Mouse (Mus musculus): Measurements from ENCODE around the gene Akr1e1.
"Not testable (repeated sequence)": the region's sequence is repeated elsewhere in the genome, so short reads cannot be mapped to it uniquely, and the experiment has no call there.

The Akr1e1 gene

DNA sequence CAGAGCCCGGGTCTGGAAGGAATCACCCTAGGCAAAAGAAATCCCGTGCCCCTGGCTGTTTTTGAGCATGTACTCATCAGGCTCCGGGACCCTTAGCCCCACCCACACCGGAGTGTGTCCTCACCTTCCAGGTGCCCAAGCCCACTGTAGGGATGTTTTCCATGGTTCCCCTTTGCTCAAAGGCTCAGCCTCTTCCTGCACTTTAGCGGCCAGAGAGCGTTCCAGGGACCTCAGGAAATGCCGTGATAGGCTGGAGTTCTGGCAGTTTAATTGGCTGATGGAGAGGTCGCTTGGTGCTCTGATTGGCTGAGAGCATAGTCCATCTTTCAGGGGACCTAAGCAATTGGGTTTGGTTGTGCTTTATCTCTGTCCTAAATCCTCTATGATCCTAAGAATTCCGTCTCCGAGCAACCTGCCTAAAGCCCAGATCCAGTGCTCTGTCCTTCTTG is at the start of gene Akr1e1:
Gene Akr1e1, minus strand, starts transcription at position 214 of the 449 bp plus-strand sequence.
- DNase-seq (ENCODE audit: low spot score in 2 of 2): peak; percentile 22 to 31

DNA sequence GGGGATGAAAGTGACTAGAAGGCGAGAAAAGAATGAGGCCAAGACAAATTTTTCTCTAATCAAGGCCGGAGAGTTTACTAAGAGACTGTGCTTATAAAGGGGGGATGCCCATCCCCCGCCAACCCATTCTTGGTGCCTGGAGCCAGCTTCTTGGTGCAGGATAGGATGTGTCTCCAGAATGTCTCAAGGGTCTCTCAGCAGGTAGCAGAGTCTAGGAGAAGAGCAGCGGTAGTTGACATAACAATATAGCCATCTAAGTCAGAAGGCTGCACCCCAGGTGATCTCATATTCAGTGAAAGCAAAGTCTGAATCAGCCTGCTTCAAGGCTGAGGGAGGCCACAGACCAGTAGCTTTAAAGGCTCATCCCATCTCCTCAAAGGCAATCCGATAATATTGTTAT is 49.4 kb upstream of the Akr1e1 start:
- DNase-seq (ENCODE audit: low spot score in 2 of 2): no peak

DNA sequence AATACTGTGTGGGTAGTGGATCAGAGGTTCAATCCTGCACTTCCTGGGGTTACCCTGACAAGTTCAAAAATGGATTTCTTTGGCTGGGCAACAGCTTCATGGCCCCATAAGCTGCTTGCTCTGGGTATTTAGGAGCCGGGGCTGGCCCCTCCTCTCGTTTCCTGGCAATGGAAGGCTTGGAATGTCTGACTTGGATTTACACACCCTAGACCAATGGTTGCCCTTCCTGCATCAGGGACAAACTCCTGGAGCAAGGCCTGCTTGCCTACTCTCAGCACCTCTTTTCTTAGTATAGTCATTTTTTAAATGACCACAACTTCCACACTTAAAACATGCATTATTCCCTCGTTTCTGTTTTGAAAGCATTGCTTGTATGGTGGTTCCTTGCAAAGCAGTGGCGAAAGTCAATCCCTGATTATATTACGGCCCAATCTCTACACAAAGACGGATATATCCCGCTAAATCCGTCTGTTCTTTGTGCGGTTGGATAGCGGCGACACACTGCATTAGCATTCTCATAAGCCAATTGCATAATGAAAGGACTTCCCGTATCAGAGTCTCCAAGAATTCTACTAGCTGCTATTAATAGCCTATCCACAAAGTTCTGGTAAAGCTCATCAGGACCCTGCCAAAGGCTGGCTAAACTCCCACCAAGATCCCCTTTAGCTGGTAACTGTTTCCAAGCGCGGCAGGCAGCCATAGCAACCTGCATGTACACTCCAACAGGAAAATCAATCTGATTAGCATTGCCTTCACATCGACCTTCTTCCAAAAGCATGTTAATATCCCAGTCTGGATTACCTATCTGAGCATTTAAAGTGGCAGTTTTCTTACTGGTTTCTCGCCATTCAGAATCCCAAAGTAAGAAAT is 47.5 kb upstream of the Akr1e1 start:
- DNase-seq (ENCODE audit: low spot score in 2 of 2): no peak

DNA sequence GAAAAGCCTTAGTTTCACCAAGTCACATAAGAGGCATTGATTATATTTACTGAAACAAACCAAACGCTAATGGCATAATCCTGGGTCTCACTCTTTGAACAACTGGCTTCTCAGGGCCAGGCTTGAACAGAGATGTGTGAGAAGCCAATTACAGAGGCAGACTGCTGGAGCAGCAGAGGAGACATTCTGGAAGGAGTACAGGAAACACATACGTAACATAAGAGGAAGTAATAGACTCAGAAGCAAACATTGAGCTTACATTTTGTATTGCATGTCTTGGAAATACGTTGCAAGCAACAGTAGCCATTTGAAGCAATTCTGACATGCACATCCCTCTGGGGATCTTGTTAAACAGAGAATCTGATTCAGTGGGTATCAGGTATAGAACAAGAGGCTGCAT is 41.2 kb upstream of the Akr1e1 start:
- DNase-seq (ENCODE audit: low spot score in 2 of 2): no peak

DNA sequence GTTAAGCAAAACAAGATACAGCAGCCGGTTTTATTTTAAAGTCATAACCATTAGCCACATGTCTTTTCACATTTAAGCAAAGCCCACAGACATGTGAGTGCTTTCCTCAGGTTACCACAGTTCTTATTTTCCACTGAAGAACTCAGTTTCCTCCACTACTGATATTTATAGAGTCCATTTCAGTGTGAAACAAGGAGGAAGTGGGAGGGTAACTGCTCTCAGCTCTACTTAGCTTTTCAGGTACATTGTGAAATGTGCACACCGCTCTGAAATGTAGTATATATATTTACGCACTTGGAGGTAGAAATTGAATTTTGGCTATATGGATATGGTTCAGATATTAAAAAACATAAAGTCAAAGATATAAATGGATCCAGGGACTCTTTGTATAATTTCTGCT is 36.3 kb upstream of the Akr1e1 start:
- DNase-seq (ENCODE audit: low spot score in 2 of 2): no peak

DNA sequence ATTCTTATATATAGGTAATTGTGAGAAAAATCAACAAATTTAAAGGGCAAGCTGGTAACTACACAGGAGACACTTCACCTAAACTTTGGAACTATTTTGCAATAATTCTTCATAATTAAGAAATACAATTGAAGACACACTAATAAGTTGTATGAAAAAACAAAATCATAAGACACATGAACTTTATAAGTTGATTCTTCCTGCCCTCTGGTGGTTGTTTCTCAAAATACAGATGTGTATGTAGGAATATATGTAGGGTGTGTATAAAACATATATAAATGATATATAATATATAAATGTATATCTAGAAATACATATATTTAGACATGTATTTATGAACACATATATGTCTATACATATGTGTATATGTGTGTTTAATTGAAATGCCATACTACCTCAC is 1.9 kb upstream of the Akr1e1 start:
- no peak for DNase-seq (ENCODE audit: low spot score in 2 of 2)

DNA sequence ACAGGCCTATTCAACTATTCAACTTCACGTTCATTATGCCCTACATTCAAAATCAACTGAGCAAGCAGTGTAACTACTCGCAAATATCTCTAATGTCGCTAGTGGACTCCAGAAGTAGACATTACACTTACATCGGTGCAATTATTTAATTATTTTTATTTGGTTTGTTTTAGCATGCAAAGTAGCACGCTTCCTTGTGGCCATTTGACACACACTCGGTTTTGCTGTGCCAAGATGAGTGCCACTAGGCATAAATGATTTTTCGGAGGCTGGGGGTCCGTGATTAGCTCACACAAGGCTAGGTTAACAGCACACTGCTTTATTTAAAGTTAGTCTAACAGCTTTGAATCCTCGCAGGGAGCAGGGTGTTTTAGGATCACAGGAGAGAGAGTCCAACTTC is 444 bp downstream of the Akr1e1 start:
- no peak for DNase-seq (ENCODE audit: low spot score in 2 of 2)

DNA sequence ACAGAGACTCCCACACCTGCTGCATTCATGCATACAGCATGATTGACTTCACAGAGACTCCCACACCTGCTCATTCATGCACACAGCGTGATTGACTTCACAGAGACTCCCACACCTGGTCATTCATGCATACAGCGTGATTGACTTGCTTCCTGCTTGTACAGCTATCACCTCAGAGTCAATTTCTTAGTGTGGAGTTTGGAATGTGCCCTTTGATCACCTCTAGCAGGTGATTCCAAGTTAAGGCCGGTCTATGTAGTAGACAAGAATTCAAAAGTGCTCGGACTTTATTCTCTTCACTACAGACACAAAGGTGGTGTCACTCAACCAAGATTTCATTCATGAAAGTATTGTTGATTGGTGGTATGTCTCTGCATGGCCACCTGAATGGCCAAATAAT is 2.2 kb downstream of the Akr1e1 start:
- DNase-seq (ENCODE audit: low spot score in 2 of 2): no peak

DNA sequence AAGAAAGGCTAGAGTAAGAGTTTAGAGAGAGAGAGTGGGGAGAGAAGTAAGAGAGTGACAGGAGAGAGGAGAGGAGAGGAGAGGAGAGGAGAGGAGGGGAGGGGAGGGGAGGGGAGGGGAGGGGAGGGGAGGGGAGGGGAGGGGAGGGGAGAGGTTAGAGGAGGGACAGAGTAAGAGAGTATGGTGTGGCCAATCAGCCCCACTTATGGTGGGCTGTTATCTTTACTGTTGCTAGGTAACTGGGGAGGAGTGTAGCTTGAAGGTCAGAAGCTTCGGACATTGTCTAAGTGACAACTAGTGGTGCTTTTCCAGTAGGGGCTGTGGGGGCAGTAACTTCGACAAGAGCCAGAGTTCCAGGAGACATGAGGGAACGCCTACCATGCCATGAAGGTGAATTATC is 5.5 kb downstream of the Akr1e1 start:
- DNase-seq (ENCODE audit: low spot score in 2 of 2): not testable (repeated sequence)

DNA sequence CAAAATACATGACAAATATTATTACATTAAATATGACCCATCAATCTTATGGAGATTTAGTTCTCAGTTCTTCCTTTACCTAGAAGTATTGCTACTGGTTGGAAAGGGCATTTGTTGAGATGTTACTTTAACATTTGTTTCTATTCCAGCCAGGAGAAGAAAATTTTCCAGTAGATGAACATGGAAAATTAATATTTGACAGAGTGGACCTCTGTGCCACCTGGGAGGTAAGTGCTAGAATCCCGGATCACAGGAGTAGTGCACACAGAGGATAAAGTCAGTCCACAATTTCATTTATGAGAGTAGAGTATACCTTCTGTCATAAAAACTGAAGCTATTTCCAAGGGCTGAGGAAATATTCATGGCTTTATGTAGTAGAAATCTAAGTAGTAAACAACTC is 32.1 kb downstream of the Akr1e1 start:
- DNase-seq (ENCODE audit: low spot score in 2 of 2): no peak

DNA sequence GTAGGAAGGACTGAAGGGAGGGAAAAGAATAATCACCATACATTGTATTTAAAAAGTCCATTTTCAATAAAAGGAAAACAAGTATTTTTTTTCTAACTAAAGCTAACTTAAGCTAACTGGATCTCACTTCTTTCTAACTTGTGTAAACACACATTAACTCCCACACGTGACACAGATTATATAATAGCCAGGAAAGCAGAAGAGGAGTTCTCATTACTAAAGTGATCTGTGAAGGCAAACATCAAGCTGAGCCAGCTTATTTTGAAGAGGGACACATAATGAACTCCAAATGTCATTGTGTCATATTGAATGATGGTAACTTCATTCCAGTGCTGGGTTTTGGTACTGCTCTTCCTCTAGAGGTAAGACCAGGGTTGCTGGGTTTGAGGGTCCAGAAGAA is 35.1 kb downstream of the Akr1e1 start, which contains the start of gene Akr1c21:
Gene Akr1c21, plus strand, starts transcription at position 205 of the 400 bp plus-strand sequence.
- no peak for DNase-seq (ENCODE audit: low spot score in 2 of 2)

DNA sequence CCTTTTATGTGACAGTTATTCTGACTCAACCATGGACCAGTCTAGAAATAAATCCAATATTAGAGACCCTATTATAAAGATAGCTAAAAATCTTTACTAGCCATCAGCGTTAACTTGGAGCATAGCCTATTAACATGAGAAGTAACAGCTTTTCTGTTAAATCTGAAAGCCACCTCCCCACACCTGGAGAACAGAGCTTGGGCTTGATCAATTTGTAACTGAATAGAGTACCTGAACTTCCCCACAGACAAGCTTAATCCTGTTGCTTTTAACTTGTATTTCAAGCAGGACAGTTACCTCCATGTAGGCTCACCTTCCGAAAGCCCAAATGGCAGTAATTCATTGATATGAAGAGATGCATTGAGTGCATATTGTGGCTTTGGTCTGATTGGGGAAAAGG is 43.0 kb downstream of the Akr1e1 start:
- DNase-seq (ENCODE audit: low spot score in 2 of 2): no peak

DNA sequence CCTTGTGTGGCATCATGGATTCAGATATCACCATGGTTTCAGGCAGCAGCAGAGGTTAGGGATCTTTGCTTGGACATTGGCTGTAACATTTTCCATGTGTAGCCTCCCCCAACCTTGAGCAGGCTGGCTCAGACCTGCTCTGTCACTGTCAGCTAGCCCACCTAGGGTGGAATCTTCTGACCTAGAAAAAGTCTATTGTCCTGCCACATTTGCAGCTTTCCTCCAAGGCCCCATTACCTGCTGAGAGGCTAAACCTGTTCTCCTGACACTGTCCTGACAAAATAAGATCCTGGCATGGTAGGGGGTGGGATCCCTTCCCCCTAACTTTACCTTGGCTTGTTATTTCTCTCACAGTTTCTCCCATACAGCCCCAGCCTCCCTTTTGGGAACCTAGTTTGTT is 48.5 kb downstream of the Akr1e1 start:
- no peak for DNase-seq (ENCODE audit: low spot score in 2 of 2)

DNA sequence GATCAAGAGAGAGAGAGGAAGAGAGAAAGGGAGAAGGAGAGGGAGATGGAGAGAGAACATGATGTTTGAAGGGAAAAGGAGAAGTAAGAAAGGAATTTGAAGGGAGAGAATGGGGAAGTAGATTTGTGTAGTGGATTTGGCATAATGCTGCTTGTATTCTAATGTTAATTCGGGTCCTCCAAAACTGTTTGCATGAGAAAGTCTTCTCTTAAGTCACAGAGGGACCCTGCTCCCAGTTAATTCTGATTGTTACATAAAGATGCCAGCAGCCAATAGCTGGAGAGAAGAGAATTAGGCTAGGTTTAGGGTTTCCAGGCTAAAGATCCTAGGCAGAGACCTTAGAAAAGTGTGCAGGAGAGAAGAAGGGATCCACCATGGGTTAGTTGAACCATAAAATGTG is 49.8 kb downstream of the Akr1e1 start:
- no peak for DNase-seq (ENCODE audit: low spot score in 2 of 2)

Measured in spleen, postnatal 14 days (tissue).